Mouse (Mus musculus) cortical plate, adult 2 months (tissue): ENCODE results near the gene Hoxb7. TPM values are rescaled to one million over a fixed set of nuclear protein-coding genes. Genes with fewer than 3 reads are reported as not detected.

ENCODE experiments used
- H3K27ac ChIP-seq: fragments of 200-500 bp; 2 replicates; pipeline ENCODE4 v1.5.1; 2012; ENCODE audit warnings: low read length, control low read depth, inconsistent platforms; ENCODE audit not compliant: insufficient read depth
- H3K4me1 ChIP-seq: fragments of 200-500 bp; 2 replicates; pipeline ENCODE4 v1.6.1; 2011; ENCODE audit warnings: low read length; ENCODE audit not compliant: control insufficient read depth, insufficient read depth
- H3K4me3 ChIP-seq: fragments of 200-500 bp; 2 replicates; pipeline ENCODE4 v1.5.1; 2011; ENCODE audit warnings: mild to moderate bottlenecking, low read length, control low read depth; ENCODE audit not compliant: insufficient read depth
- CTCF ChIP-seq: fragments of 200-500 bp; IDR thresholded peaks from 2 replicates; pipeline ENCODE4 v1.5.1; 2011; ENCODE audit warnings: mild to moderate bottlenecking, control low read depth, low read length; ENCODE audit not compliant: insufficient read depth; ENCODE audit errors: extremely low read depth
- POLR2A ChIP-seq: fragments of 200-500 bp; IDR thresholded peaks from 2 replicates; pipeline ENCODE4 v1.6.1; 2011; ENCODE audit warnings: mild to moderate bottlenecking, low read length, control low read depth; ENCODE audit not compliant: insufficient read depth; ENCODE audit errors: extremely low read depth
- polyA plus RNA-seq: library from polyadenylated mRNA; depleted of rRNA; stranded (reverse); fragments of >200 nt; gene quantifications from 2 replicates; pipeline ENCODE4 v1.2.3, GENCODE M21; 2012

The Hoxb7 gene
- polyA plus RNA-seq, 1 experiment = not detected

GRCm38 (mm10) chr11:96268031-96268745, 18.2 kb upstream of the Hoxb7 start:
- Histone ChIP-seq H3K27ac (no peak overlapping the region), H3K4me1 (no peaks in the 10 kb centered on the region), H3K4me3 (no peak overlapping the region)
- TF ChIP-seq POLR2A = no peak
- TF ChIP-seq CTCF = no peak

GRCm38 (mm10) chr11:96269869-96270268, 16.6 kb upstream of the Hoxb7 start:
- H3K27ac ChIP-seq = no peak overlapping the region
- H3K4me3 ChIP-seq = no peak overlapping the region
- TF ChIP-seq POLR2A = no peak
- no peak for TF ChIP-seq CTCF
- no peaks in the 10 kb centered on the region for H3K4me1 ChIP-seq

- Histone ChIP-seq H3K4me1 (no peaks in the 10 kb centered on the region), H3K27ac (no peak within 1 kb of the TSS), H3K4me3 (no peak within 1 kb of the TSS)
- TF ChIP-seq CTCF (no peak), POLR2A (no peak)
These were observed 15.4 kb upstream of the Hoxb7 start, which contains the start of gene Hoxb9 for GRCm38 (mm10) chr11:96270996-96271540. Gene Hoxb9 (plus strand): TSS chr11:96271457.

- Histone ChIP-seq H3K4me3 (no peak overlapping the region), H3K4me1 (no peaks in the 10 kb centered on the region), H3K27ac (no peak overlapping the region)
- TF ChIP-seq CTCF (no peak), POLR2A (no peak)
These were observed 14.8 kb upstream of the Hoxb7 start for GRCm38 (mm10) chr11:96271541-96272011.

GRCm38 (mm10) chr11:96272024-96272921, 14.2 kb upstream of the Hoxb7 start:
- Histone ChIP-seq H3K4me3 (no peak overlapping the region), H3K4me1 (no peaks in the 10 kb centered on the region), H3K27ac (no peak overlapping the region)
- TF ChIP-seq CTCF = no peak

GRCm38 (mm10) chr11:96274428-96274827, 12.0 kb upstream of the Hoxb7 start:
- no peak for TF ChIP-seq POLR2A
- TF ChIP-seq CTCF = no peak
- Histone ChIP-seq H3K4me3 (no peak overlapping the region), H3K27ac (no peak overlapping the region), H3K4me1 (no peaks in the 10 kb centered on the region)

GRCm38 (mm10) chr11:96275896-96276295, 10.5 kb upstream of the Hoxb7 start:
- Histone ChIP-seq H3K27ac (no peak overlapping the region), H3K4me1 (no peaks in the 10 kb centered on the region), H3K4me3 (no peak overlapping the region)
- TF ChIP-seq CTCF (no peak), POLR2A (no peak)

GRCm38 (mm10) chr11:96277151-96278044, 9.0 kb upstream of the Hoxb7 start:
- no peak overlapping the region for H3K4me3 ChIP-seq
- H3K27ac ChIP-seq = no peak overlapping the region
- no peaks in the 10 kb centered on the region for H3K4me1 ChIP-seq
- no peak for TF ChIP-seq POLR2A
- TF ChIP-seq CTCF = no peak

GRCm38 (mm10) chr11:96278324-96278723, 8.1 kb upstream of the Hoxb7 start:
- H3K4me1 ChIP-seq = no peaks in the 10 kb centered on the region
- H3K4me3 ChIP-seq = no peak overlapping the region
- H3K27ac ChIP-seq = no peak overlapping the region
- TF ChIP-seq CTCF = no peak
- no peak for TF ChIP-seq POLR2A
